Mouse (Mus musculus) ES-Bruce4 (cell line): ENCODE measurements around the gene Pla2g16.

Experiments
- EP300 ChIP-seq: IDR thresholded peaks from 2 replicates; pipeline ENCODE4 v1.6.1; 2011; ENCODE audit warnings: low read depth, low read length; ENCODE audit not compliant: insufficient read depth
- POLR2A ChIP-seq: IDR thresholded peaks from one replicate; pipeline ENCODE4 v1.8.1; 2011; ENCODE audit warnings: low read length; ENCODE audit not compliant: insufficient read depth

GRCm38 (mm10) chr19:7557844-7558243 is 585 bp downstream of the Pla2g16 start:
- TF ChIP-seq POLR2A (no peak), EP300 (no peak)
